Mouse (Mus musculus): ENCODE measurements around the gene Hist1h3c.

GRCm38 (mm10) chr13:23778339-23778738 lies 32.9 kb upstream of the Hist1h3c start:
- TF ChIP-seq POLR2A (IDR thresholded peaks at IDR 0.05; ENCODE audit: insufficient read length, low read depth) (no peak), MYOD1 (IDR thresholded peaks at IDR 0.05; ENCODE audit: control insufficient read depth in 1 of 3, insufficient read length in 2 of 3, low read depth in 2 of 3) (no peak), CEBPB (IDR thresholded peaks at IDR 0.05; ENCODE audit: insufficient read depth, poor library complexity, severe bottlenecking) (no peak), MYOG (IDR thresholded peaks at IDR 0.05; ENCODE audit: control insufficient read depth in 1 of 3, insufficient read depth in 1 of 3, insufficient read length in 2 of 3, low read depth in 2 of 3) (no peak)

Measured in myocyte (in vitro differentiated cells).